Mouse (Mus musculus) gastrocnemius, adult 8-10 months (tissue): ENCODE data around the gene Urgcp. TPM values are rescaled to one million over a fixed set of nuclear protein-coding genes. Genes with fewer than 3 reads are reported as not detected.

Experiments
- DNase-seq, 2 experiments: peaks; one replicate each; pipeline ENCODE4 v3.0.0; 2022; ENCODE audit warnings: low spot score in 2 of 2
- total RNA-seq, 4 experiments: library from RNA; stranded (reverse); gene quantifications; 2 replicates each; pipeline ENCODE4 v1.2.4; 2022

Gene Urgcp
- total RNA-seq, 4 experiments from 2014 or later, result 46.2 to 52.2 (median 48.2) TPM

GRCm38 (mm10) chr11:5715630-5716105, 46.5 kb downstream of the Urgcp start, which contains the start of gene Mrps24:
Mrps24 (minus strand) TSS chr11:5715680.
- DNase-seq, result no peak

GRCm38 (mm10) chr11:5715179-5715578, 47.0 kb downstream of the Urgcp start:
- no peak for DNase-seq

- DNase-seq, result peak; percentile 72 to 85
These were observed 54.4 kb downstream of the Urgcp start for GRCm38 (mm10) chr11:5707530-5708353.

GRCm38 (mm10) chr11:5706874-5707529, 55.2 kb downstream of the Urgcp start:
- DNase-seq, result no peak

GRCm38 (mm10) chr11:5705972-5706371, 56.2 kb downstream of the Urgcp start:
- no peak for DNase-seq

- DNase-seq, result no peak
These were observed 58.8 kb downstream of the Urgcp start for GRCm38 (mm10) chr11:5703341-5703740.

GRCm38 (mm10) chr11:5702957-5703332, 59.2 kb downstream of the Urgcp start:
- no peak for DNase-seq

GRCm38 (mm10) chr11:5702271-5702956, 59.8 kb downstream of the Urgcp start:
- no peak for DNase-seq

GRCm38 (mm10) chr11:5701821-5702220, 60.4 kb downstream of the Urgcp start:
- DNase-seq, result no peak

GRCm38 (mm10) chr11:5701300-5701699, 60.9 kb downstream of the Urgcp start:
- no peak for DNase-seq

- DNase-seq, result no peak
These were observed 61.4 kb downstream of the Urgcp start for GRCm38 (mm10) chr11:5700808-5701207.

GRCm38 (mm10) chr11:5691775-5692174, 70.4 kb downstream of the Urgcp start:
- DNase-seq, result no peak

- no peak for DNase-seq
These were observed 77.9 kb downstream of the Urgcp start for GRCm38 (mm10) chr11:5684283-5684682.

GRCm38 (mm10) chr11:5682541-5682940, 79.6 kb downstream of the Urgcp start:
- DNase-seq, result no peak

Other genes with a start within 250 kb of the Urgcp start
- gene Xbp1, start 241.7 kb downstream of the Urgcp start, total RNA-seq, result 100 to 1,000 TPM in 1 of 4 experiments, 10 to 100 TPM in 3; 57.4 to 110 (median 72.7) TPM
- gene Ccdc117, start 220.2 kb downstream of the Urgcp start, total RNA-seq, result 10 to 100 TPM; 19.2 to 27.7 (median 24.0) TPM
- gene Ankrd36, start 192.7 kb downstream of the Urgcp start, total RNA-seq, result not detected
- gene Mrps24, start 46.7 kb downstream of the Urgcp start, total RNA-seq, result 100 to 1,000 TPM in 3 of 4 experiments, 10 to 100 TPM in 1; 98.9 to 119 (median 108) TPM
- 10 to 100 TPM; 10.3 to 13.1 (median 12.2) TPM for gene Dbnl, start 26.1 kb upstream of the Urgcp start, total RNA-seq
- gene Pgam2, start 41.4 kb upstream of the Urgcp start, total RNA-seq, result 1,000 to 10,000 TPM; 2,240 to 2,793 (median 2,573) TPM
- 1 to 10 TPM; 1.6 to 2.5 (median 2.0) TPM for gene Polm, start 75.6 kb upstream of the Urgcp start, total RNA-seq
- 10 to 100 TPM; 50.7 to 96.4 (median 75.2) TPM for gene Aebp1, start 99.6 kb upstream of the Urgcp start, total RNA-seq
- gene Pold2, start 115.9 kb upstream of the Urgcp start, total RNA-seq, result 10 to 100 TPM; 44.6 to 47.3 (median 47.0) TPM
- gene Myl7, start 136.4 kb upstream of the Urgcp start, total RNA-seq, result not detected
- 1 to 10 TPM; 1.5 to 5.7 (median 3.0) TPM for gene Gck, start 187.7 kb upstream of the Urgcp start, total RNA-seq
- 10 to 100 TPM; 40.4 to 47.2 (median 42.3) TPM for gene Ykt6, start 193.3 kb upstream of the Urgcp start, total RNA-seq